Mouse (Mus musculus) hindbrain, embryonic 14.5 days (tissue): ENCODE data around the gene 4933428M09Rik. TPM values are rescaled to one million over a fixed set of nuclear protein-coding genes. Genes with fewer than 3 reads are reported as not detected.

Source experiments
- ATAC-seq: fragments of 200-750 bp; cut with Nextera tagmentation; 2 replicates; pipeline ENCODE4 v1.8.0; 2017; ENCODE audit warnings: moderate number of reproducible peaks, mild to moderate bottlenecking, moderate TSS enrichment, moderate library complexity; ENCODE audit not compliant: low FRiP score
- DNase-seq: peaks from one replicate; pipeline ENCODE4 v3.0.0-alpha.2; 2015; ENCODE audit warnings: low spot score
- H3K27ac ChIP-seq: fragments of 300-500 bp; sonication (generic); 2 replicates; pipeline ENCODE4 v1.5.1; 2014; ENCODE audit warnings: mild to moderate bottlenecking, moderate library complexity
- H3K27me3 ChIP-seq: fragments of 300-500 bp; sonication (generic); 2 replicates; pipeline ENCODE4 v1.6.1; 2014; ENCODE audit warnings: mild to moderate bottlenecking, low read length, mixed read lengths; ENCODE audit not compliant: control insufficient read depth, insufficient read depth
- H3K36me3 ChIP-seq: fragments of 300-500 bp; sonication (generic); replicated peaks from 2 replicates; pipeline ENCODE4 v1.6.1; 2014; ENCODE audit not compliant: control insufficient read depth, insufficient read depth
- H3K4me1 ChIP-seq: fragments of 300-500 bp; sonication (generic); replicated peaks from 2 replicates; pipeline ENCODE4 v1.6.1; 2014; ENCODE audit warnings: antibody characterized with exemption, low read length, mixed read lengths; ENCODE audit not compliant: control insufficient read depth, insufficient read depth
- H3K4me2 ChIP-seq: fragments of 300-500 bp; sonication (generic); replicated peaks from 2 replicates; pipeline ENCODE4 v1.6.1; 2014; ENCODE audit warnings: mild to moderate bottlenecking, moderate library complexity
- H3K4me3 ChIP-seq: fragments of 300-500 bp; sonication (generic); replicated peaks from 2 replicates; pipeline ENCODE4 v1.5.1; 2014; ENCODE audit warnings: mild to moderate bottlenecking, low read length
- H3K9ac ChIP-seq: fragments of 300-500 bp; sonication (generic); 2 replicates; pipeline ENCODE4 v1.6.1; 2014
- H3K9me3 ChIP-seq: fragments of 300-500 bp; sonication (generic); 2 replicates; pipeline ENCODE4 v1.6.1; 2016; ENCODE audit warnings: low read length; ENCODE audit not compliant: control insufficient read depth
- WGBS: fragments of 180-500 bp; shearing (Covaris S2); extraction: QIAGEN DNeasy Blood & Tissue Kit; methylation state at CpG from one replicate; pipeline ENCODE4 v1.1.7; 2014; 5-methylcytosine and 5-hydroxymethylcytosine counted together
- polyA plus RNA-seq: library from polyadenylated mRNA; unstranded; fragments of >200 nt; fragmentation: Nextera tagmentation; extraction: Ambion mirVana; gene quantifications from 2 replicates; pipeline ENCODE4 v1.2.1, GENCODE M21; 2014

4933428M09Rik gene
- polyA plus RNA-seq, 1 experiment from 2014 or later = not detected

GRCm38 (mm10) chrX:139217776-139218175 is 38.7 kb downstream of the 4933428M09Rik start:
- Histone ChIP-seq H3K9me3 (no peaks in the 10 kb centered on the region), H3K27me3 (peaks cover 3% of the 10 kb centered on the region; the same call in 1 of the 2 replicates), H3K27ac (no peak overlapping the region), H3K9ac (no peak overlapping the region; the same call in 1 of the 2 replicates), H3K36me3 (no peaks in the 10 kb centered on the region), H3K4me1 (no peaks in the 10 kb centered on the region), H3K4me3 (peak overlapping the region; percentile 37), H3K4me2 (peak overlapping the region; percentile 56)
- ATAC-seq (no peak), DNase-seq (no peak)
- 46% methylated on average over 10 of the region's 10 CpGs for WGBS

- ATAC-seq (no peak), DNase-seq (peak; percentile 74)
- H3K4me1 ChIP-seq = no peaks in the 10 kb centered on the region
- H3K4me3 ChIP-seq = no peak overlapping the region
- WGBS = 30% methylated on average over 2 of the region's 2 CpGs
- no peaks in the 10 kb centered on the region for H3K9me3 ChIP-seq
- H3K9ac ChIP-seq = no peak overlapping the region
- H3K4me2 ChIP-seq = no peak overlapping the region
- H3K27me3 ChIP-seq = peaks cover 2% of the 10 kb centered on the region; the same call in 1 of the 2 replicates
- H3K36me3 ChIP-seq = no peaks in the 10 kb centered on the region
- H3K27ac ChIP-seq = no peak overlapping the region
Observed at GRCm38 (mm10) chrX:139219017-139219416, 40.0 kb downstream of the 4933428M09Rik start.

GRCm38 (mm10) chrX:139220830-139221229 is 41.8 kb downstream of the 4933428M09Rik start:
- Histone ChIP-seq H3K9ac (no peak overlapping the region), H3K4me1 (no peaks in the 10 kb centered on the region), H3K4me2 (no peak overlapping the region), H3K27me3 (no peaks in the 10 kb centered on the region), H3K36me3 (no peaks in the 10 kb centered on the region), H3K27ac (no peak overlapping the region), H3K4me3 (no peak overlapping the region), H3K9me3 (no peaks in the 10 kb centered on the region)
- WGBS = 93% methylated on average over 4 of the region's 4 CpGs
- no peak for ATAC-seq
- DNase-seq = no peak

- Histone ChIP-seq H3K4me2 (no peak overlapping the region), H3K27me3 (no peaks in the 10 kb centered on the region), H3K4me3 (no peak overlapping the region), H3K27ac (no peak overlapping the region), H3K9ac (no peak overlapping the region), H3K4me1 (no peaks in the 10 kb centered on the region), H3K36me3 (no peaks in the 10 kb centered on the region), H3K9me3 (no peaks in the 10 kb centered on the region)
- 81% methylated on average over 3 of the region's 3 CpGs for WGBS
- ATAC-seq = no peak
- DNase-seq = no peak
Observed at GRCm38 (mm10) chrX:139221893-139222292, 42.9 kb downstream of the 4933428M09Rik start.

Other genes with a start within 250 kb of the 4933428M09Rik start
- not detected in 2 replicates for gene Serpina7, start 94.0 kb upstream of the 4933428M09Rik start, polyA plus RNA-seq
- gene 4930513O06Rik, start 93.0 kb upstream of the 4933428M09Rik start, polyA plus RNA-seq = not detected in 2 replicates
- 12.1 and 14.3 TPM in 2 replicates for gene Mum1l1, start 30.8 kb downstream of the 4933428M09Rik start, polyA plus RNA-seq
- not detected in 2 replicates for gene Trap1a, start 154.5 kb downstream of the 4933428M09Rik start, polyA plus RNA-seq